In the genomic region with DNA sequence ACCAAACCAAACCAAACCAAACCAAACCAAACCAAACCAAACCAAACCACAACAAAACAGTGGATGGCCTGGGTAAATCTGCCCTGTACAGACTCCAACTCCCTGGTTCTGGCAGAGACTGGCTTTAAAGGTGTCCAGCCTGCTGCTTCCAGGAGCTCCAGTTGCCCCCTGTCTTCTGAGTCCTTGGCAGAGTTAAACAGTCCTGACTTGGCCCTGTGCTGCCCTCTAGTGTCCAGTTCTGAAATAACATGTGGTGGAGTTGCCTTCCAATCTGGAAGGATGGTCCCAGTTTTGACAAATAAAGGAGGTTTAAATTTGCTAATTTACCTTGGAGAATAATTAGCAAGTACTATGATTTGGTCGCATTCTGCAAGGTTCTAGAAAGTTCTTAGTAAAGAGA, we compare ENCODE assay signal across 9 mouse cellular contexts.
DNase-seq lines count a peak whose midpoint lies in the region; ATAC-seq and TF ChIP-seq lines count a peak whose summit lies in the region.
"Had no signal": no experiment of that assay in that cellular context is flagged by ENCODE, and none has a peak within 500 bp of the region (broad histone marks: within the 10 kb centered on the region; RNA-seq: fewer than 3 reads in every experiment).

No protein-coding gene starts in this region.

- no peak for ATAC-seq in G1E (ENCODE audit: extremely low read depth, insufficient number of reproducible peaks, low FRiP score, poor library complexity, severe bottlenecking)
- ATAC-seq in forebrain, embryonic 15.5 days (replicated peaks): peak; percentile 69
- peak; percentile 27 to 54; a peak in 3 of 4 replicates for ATAC-seq in hematopoietic stem cell, adult 5-6 weeks (replicated peaks in 1 of 2; ENCODE audit: insufficient read depth in 1 of 2, low FRiP score in 2 of 2, low TSS enrichment in 1 of 2, low read depth in 1 of 2, poor library complexity in 2 of 2, severe bottlenecking in 2 of 2)

- DNase-seq in G1E (ENCODE audit: low spot score): no peak
- peak; percentile 24 for DNase-seq in c-Kit-positive CD71-positive TER-119-negative erythroid progenitor cells, embryonic 14.5 days (ENCODE audit: low read depth)
- DNase-seq in layer of hippocampus, adult 2 months (ENCODE audit: low spot score in 2 of 2): peak; percentile 79 to 87
- DNase-seq in lung, postnatal 25 days (ENCODE audit: low spot score): peak; percentile 84
- DNase-seq in retina, postnatal 7 days (ENCODE audit: low read depth, low spot score): peak; percentile 64
- DNase-seq in urinary bladder, postnatal 10 days (ENCODE audit: low spot score): peak; percentile 69

- no peaks in the 10 kb centered on the region for H3K36me3 ChIP-seq in G1E (replicated peaks)
- no peaks in the 10 kb centered on the region for H3K36me3 ChIP-seq in forebrain, embryonic 15.5 days

- no peak overlapping the region for H3K9ac ChIP-seq in forebrain, embryonic 15.5 days (replicated peaks)

- no peak overlapping the region for H3K27ac ChIP-seq in forebrain, embryonic 15.5 days (replicated peaks)
- H3K27ac ChIP-seq in layer of hippocampus, adult 2 months: no peak overlapping the region

- TF ChIP-seq CTCF in G1E (IDR thresholded peaks at IDR 0.05; ENCODE audit: low read depth, low read length): 0 out of 2 replicates have a peak, but pooled peaks have one; percentile 4
- TF ChIP-seq CTCF in layer of hippocampus, adult 2 months (conservative IDR thresholded peaks at IDR 0.05): peak; percentile 91

- H3K4me2 ChIP-seq in forebrain, embryonic 15.5 days (replicated peaks): no peak overlapping the region

- no peaks in the 10 kb centered on the region for H3K27me3 ChIP-seq in G1E (ENCODE audit: insufficient read depth, low read length)
- H3K27me3 ChIP-seq in forebrain, embryonic 15.5 days: no peaks in the 10 kb centered on the region

- no peaks in the 10 kb centered on the region for H3K4me1 ChIP-seq in G1E (ENCODE audit: insufficient read depth, low read depth, low read length)
- H3K4me1 ChIP-seq in forebrain, embryonic 15.5 days: peaks cover 7% of the 10 kb centered on the region

- H3K4me3 ChIP-seq in G1E (ENCODE audit: low read depth, low read length): no peak overlapping the region
- H3K4me3 ChIP-seq in forebrain, embryonic 15.5 days: no peak overlapping the region
- H3K4me3 ChIP-seq in layer of hippocampus, adult 2 months: no peak overlapping the region
- H3K4me3 ChIP-seq: megakaryocyte, embryonic 14.5 days had no signal

- 0% methylated on average over 1 of the region's 1 CpGs for WGBS in forebrain, embryonic 15.5 days

- peaks cover 76% of the 10 kb centered on the region for H3K9me3 ChIP-seq in G1E (replicated peaks)
- no peaks in the 10 kb centered on the region for H3K9me3 ChIP-seq in forebrain, embryonic 15.5 days
- H3K9me3 ChIP-seq: megakaryocyte, embryonic 14.5 days had no signal
